Mouse (Mus musculus) stomach, embryonic 16.5 days (tissue): Measurements from ENCODE around the gene Dclre1c. TPM values are rescaled to one million over a fixed set of nuclear protein-coding genes. Genes with fewer than 3 reads are reported as not detected.

Experiments used
- ATAC-seq: fragments of 200-750 bp; cut with Nextera tagmentation; 2 replicates; pipeline ENCODE4 v1.8.0; 2017; ENCODE audit warnings: moderate number of reproducible peaks, moderate TSS enrichment; ENCODE audit not compliant: insufficient read depth, low FRiP score
- H3K27ac ChIP-seq: fragments of 300-500 bp; sonication (generic); 2 replicates; pipeline ENCODE4 v1.5.1; 2014; ENCODE audit warnings: low read length
- H3K27me3 ChIP-seq: fragments of 300-500 bp; sonication (generic); 2 replicates; pipeline ENCODE4 v1.6.1; 2014; ENCODE audit warnings: low read length, control low read depth, mixed read lengths; ENCODE audit not compliant: control insufficient read depth, insufficient read depth
- H3K36me3 ChIP-seq: fragments of 300-500 bp; sonication (generic); 2 replicates; pipeline ENCODE4 v1.6.1; 2014; ENCODE audit warnings: low read length; ENCODE audit not compliant: control insufficient read depth, insufficient read depth
- H3K4me1 ChIP-seq: fragments of 300-500 bp; sonication (generic); 2 replicates; pipeline ENCODE4 v1.6.1; 2014; ENCODE audit warnings: low read length, control low read depth, mixed read lengths; ENCODE audit not compliant: control insufficient read depth, insufficient read depth
- H3K4me2 ChIP-seq: fragments of 300-500 bp; sonication (generic); 2 replicates; pipeline ENCODE4 v1.6.1; 2014; ENCODE audit warnings: low read depth, low read length, mixed read lengths
- H3K4me3 ChIP-seq: fragments of 300-500 bp; sonication (generic); replicated peaks from 2 replicates; pipeline ENCODE4 v1.5.1; 2014; ENCODE audit warnings: mild to moderate bottlenecking, low read length
- H3K9ac ChIP-seq: fragments of 300-500 bp; sonication (generic); 2 replicates; pipeline ENCODE4 v1.6.1; 2014; ENCODE audit warnings: low read length
- H3K9me3 ChIP-seq: fragments of 300-500 bp; sonication (generic); replicated peaks from 2 replicates; pipeline ENCODE4 v1.6.1; 2016; ENCODE audit warnings: low read length, control low read depth; ENCODE audit not compliant: control insufficient read depth
- WGBS: fragments of 180-500 bp; shearing (Covaris S2); extraction: QIAGEN DNeasy Blood & Tissue Kit; methylation state at CpG from one replicate; pipeline ENCODE4 v1.1.7; 2014; 5-methylcytosine and 5-hydroxymethylcytosine counted together
- polyA plus RNA-seq: library from polyadenylated mRNA; unstranded; fragments of >200 nt; fragmentation: Nextera tagmentation; extraction: Ambion mirVana; gene quantifications from 2 replicates; pipeline ENCODE4 v1.2.1, GENCODE M21; 2015

The Dclre1c gene
- polyA plus RNA-seq, 1 experiment from 2014 or later, result 5.9 TPM

DNA sequence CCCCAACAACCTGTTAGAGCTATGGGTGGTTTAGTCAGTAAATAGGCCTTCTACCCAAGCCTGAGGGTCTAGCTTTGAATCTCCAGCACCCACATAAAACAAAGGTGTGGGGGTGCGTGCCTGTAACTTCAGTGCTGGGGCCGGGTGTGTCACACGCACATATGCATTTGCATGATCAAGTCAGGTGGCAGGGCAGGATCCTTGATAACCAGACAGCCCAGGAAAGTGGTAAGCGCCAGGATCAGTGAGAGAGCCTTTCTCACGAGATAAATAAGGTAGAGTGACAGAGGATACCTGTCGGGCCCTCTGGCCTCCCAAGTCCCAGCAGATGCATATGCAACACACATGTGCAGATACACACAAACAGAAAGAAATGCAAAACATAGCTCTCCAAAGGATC, 75.6 kb downstream of the Dclre1c start:
- Histone ChIP-seq H3K4me1 (no peaks in the 10 kb centered on the region), H3K27me3 (no peaks in the 10 kb centered on the region), H3K36me3 (peaks cover 18% of the 10 kb centered on the region), H3K4me2 (no peak overlapping the region), H3K9me3 (no peaks in the 10 kb centered on the region), H3K4me3 (no peak overlapping the region), H3K9ac (no peak overlapping the region), H3K27ac (no peak overlapping the region)
- WGBS, result 91% methylated on average over 6 of the region's 6 CpGs
- no peak for ATAC-seq

DNA sequence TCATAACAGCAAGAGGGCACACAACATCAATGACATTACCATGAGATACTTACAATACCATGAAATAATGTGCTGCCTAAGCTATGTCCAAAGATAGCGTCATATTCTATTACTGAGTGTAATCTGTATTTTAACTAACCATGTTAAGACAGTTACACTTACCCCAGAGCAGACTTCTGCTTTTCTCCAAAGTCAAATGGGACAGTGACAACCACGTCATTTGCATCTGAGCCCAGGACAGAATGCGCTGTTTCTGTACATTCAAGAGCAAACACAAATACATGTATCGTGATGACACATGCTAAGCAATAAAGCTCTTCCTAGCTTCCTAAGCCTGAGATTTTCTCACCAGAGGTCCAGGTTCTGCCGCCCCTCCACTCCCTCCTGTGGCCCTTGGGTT, 77.0 kb downstream of the Dclre1c start:
- no peaks in the 10 kb centered on the region for H3K4me1 ChIP-seq
- H3K4me3 ChIP-seq, result no peak overlapping the region
- no peaks in the 10 kb centered on the region for H3K27me3 ChIP-seq
- H3K27ac ChIP-seq, result no peak overlapping the region
- peaks cover 22% of the 10 kb centered on the region for H3K36me3 ChIP-seq
- H3K9ac ChIP-seq, result no peak overlapping the region
- H3K4me2 ChIP-seq, result no peak overlapping the region
- no peak for ATAC-seq
- WGBS, result 95% methylated on average over 5 of the region's 5 CpGs
- no peaks in the 10 kb centered on the region for H3K9me3 ChIP-seq

- H3K36me3 ChIP-seq, result peaks cover 6% of the 10 kb centered on the region; the same call in 1 of the 2 replicates
- no peaks in the 10 kb centered on the region for H3K9me3 ChIP-seq
- 0% methylated on average over 15 of the region's 15 CpGs for WGBS
- no peaks in the 10 kb centered on the region for H3K27me3 ChIP-seq
- no peak for ATAC-seq
- H3K27ac ChIP-seq, result peak overlapping the region; percentile 75
- peak overlapping the region; percentile 83 for H3K4me2 ChIP-seq
- H3K4me3 ChIP-seq, result peak overlapping the region; percentile 75
- H3K9ac ChIP-seq, result peak overlapping the region; percentile 88
- peaks cover 10% of the 10 kb centered on the region for H3K4me1 ChIP-seq
These were observed 88.1 kb downstream of the Dclre1c start for GRCm38 (mm10) chr2:3512076-3512475.

DNA sequence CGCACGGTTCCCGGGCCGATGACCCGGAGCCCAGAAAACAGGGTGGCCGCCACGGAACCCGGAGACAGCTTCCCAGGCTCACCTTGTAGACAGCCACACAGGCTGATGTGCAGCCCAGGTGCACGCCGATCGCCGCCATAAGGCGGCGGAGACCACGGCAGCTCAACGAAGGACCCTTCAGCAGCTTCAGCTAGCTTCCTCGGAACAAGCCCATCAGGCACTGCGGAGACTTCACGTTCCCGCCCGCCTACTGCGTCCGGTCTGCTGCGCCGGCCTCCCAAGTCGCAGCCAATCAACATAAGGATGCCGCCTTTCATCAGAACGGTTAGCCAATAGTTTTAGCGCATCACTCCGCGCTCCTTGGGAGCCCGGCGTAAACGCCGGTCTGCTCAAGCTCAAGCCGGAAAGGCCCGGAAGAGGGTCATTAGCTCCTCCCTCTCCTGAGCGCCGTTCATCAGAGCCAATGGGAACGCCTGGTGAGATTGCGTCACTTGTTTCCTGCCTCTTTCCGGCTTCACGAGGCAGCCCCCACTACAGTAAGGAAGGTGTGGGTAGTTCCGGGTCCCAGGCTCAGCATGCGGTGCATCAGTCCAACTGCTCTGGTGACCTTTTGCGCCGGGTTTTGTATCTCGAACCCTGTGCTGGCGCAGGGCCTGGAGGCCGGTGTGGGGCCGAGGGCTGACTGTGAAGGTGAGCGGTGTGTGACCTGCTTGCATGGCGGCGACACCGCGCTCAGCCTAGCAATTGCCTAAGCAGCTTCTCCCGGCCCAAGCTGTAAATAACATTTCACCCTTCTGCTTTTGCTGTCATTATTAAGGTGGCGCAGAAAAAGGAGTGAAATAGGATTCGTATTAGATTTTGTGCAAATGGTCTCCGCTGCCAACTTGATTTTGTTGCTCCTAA, 88.9 kb downstream of the Dclre1c start, which contains the start of the genes Gm45902, Hspa14 and Cdnf:
Gene Gm45902 (minus strand): TSS at position 239 of the 903 bp plus-strand sequence.
Gene Hspa14 (minus strand): TSS at position 263 of the 903 bp plus-strand sequence.
Gene Cdnf (plus strand): TSS at position 479 of the 903 bp plus-strand sequence.
- peak; percentile 100 for ATAC-seq
- peak within 1 kb of the TSS; percentile 83 for H3K4me2 ChIP-seq
- H3K27me3 ChIP-seq, result no peaks in the 10 kb centered on the region
- H3K36me3 ChIP-seq, result peaks cover 6% of the 10 kb centered on the region; the same call in 1 of the 2 replicates
- no peaks in the 10 kb centered on the region for H3K9me3 ChIP-seq
- WGBS, result under 1% methylated on average over 60 of the region's 60 CpGs
- peak within 1 kb of the TSS; percentile 88 for H3K9ac ChIP-seq
- peaks cover 10% of the 10 kb centered on the region for H3K4me1 ChIP-seq
- H3K27ac ChIP-seq, result peak within 1 kb of the TSS; percentile 79
- peak within 1 kb of the TSS; percentile 75 for H3K4me3 ChIP-seq

Other genes starting within 250 kb of the Dclre1c start
- 36.7 and 39.3 TPM in 2 replicates for gene Nmt2, start 139.9 kb upstream of the Dclre1c start, polyA plus RNA-seq
- 21.1 and 22.0 TPM in 2 replicates for gene Rpp38, start 91.5 kb upstream of the Dclre1c start, polyA plus RNA-seq
- 0.96 and 1.1 TPM in 2 replicates for gene Acbd7, start 88.0 kb upstream of the Dclre1c start, polyA plus RNA-seq
- not detected in 2 replicates for gene Olah, start 26.9 kb upstream of the Dclre1c start, polyA plus RNA-seq
- 0.37 and 1.1 TPM in 2 replicates for gene Meig1, start 1.5 kb upstream of the Dclre1c start, polyA plus RNA-seq
- 6.2 and 7.2 TPM in 2 replicates for gene Suv39h2, start 50.9 kb downstream of the Dclre1c start, polyA plus RNA-seq
- gene Gm45902, start 88.7 kb downstream of the Dclre1c start, polyA plus RNA-seq, result 4.0 and 4.2 TPM in 2 replicates
- 84.2 and 90.2 TPM in 2 replicates for gene Hspa14, start 88.7 kb downstream of the Dclre1c start, polyA plus RNA-seq
- gene Cdnf, start 88.9 kb downstream of the Dclre1c start, polyA plus RNA-seq, result 0.15 and 0.20 TPM in 2 replicates
- gene Fam107b, start 146.4 kb downstream of the Dclre1c start, polyA plus RNA-seq, result 42.2 and 47.0 TPM in 2 replicates